Mouse (Mus musculus): ENCODE measurements at regions not wholly inside any gene's neighbourhood (a gene's known extent, or its start where the extent isn't known, plus 50 kb on each side); places are given as distances from the start of the nearest gene placed in this dataset.

GRCm38 (mm10) chr12:106519141-106519540, 509.1 kb downstream of the Vrk1 start:
- no peak for TF ChIP-seq CTCF (IDR thresholded peaks at IDR 0.05; ENCODE audit: borderline replicate concordance, insufficient read depth, low read depth, low read length)
- no peak for TF ChIP-seq POLR2A (IDR thresholded peaks at IDR 0.05; ENCODE audit: borderline replicate concordance, insufficient read depth, low read length)

All from cerebellum, adult 2 months (tissue).